8 mouse cellular contexts compared by ENCODE assay signal in the genomic region with DNA sequence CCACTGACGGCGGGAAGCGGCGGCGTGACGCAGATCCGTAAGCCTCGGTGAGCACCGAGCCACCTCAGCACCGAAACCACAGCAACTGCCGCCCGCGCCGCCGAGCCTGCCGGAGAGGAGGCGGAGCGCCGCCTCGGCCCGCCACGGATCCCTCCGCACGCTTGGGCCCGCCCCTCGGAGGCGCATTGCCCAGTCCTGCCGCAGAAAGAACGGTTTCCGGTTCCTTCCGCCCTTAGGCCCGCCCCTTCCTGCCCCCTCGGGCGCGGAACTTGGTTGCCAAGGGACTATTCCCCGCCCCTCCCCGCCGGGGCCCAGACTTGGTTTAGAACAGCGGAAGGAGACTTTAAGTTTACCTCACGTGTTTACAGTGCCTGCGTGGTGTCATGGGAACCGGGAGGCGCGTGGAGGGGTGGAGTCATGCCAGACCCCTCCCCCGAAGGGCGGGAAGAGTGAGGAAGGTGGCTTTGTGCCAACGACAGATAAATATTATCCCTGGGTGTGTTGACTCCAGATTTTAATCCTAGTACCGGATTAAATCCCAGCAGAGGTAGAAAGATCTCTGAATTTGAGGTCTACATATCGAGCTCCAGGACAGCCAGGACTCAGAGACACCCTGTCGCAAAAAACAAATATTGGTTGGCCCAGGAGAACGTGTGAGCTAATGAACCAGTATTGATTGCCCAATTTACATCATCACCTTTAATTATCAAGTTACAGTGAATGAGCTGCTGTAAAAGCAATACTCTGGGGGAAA. TPM values are rescaled to one million over a fixed set of nuclear protein-coding genes. Genes with fewer than 3 reads are reported as not detected.
DNase-seq lines count a peak whose midpoint lies in the region; ATAC-seq and TF ChIP-seq lines count a peak whose summit lies in the region.

A gene (minus strand): TSS at position 184 of the 754 bp plus-strand sequence.

- peak within 1 kb of the TSS; percentile 91 for H3K4me2 ChIP-seq in forebrain, embryonic 12.5 days
- peak within 1 kb of the TSS; percentile 88 for H3K4me2 ChIP-seq in heart, postnatal 0 days (ENCODE audit: low read depth, low read length)
- H3K4me2 ChIP-seq in liver, embryonic 16.5 days (ENCODE audit: low read depth, low read length) = peak within 1 kb of the TSS; percentile 74
- peak within 1 kb of the TSS; percentile 74 for H3K4me2 ChIP-seq in neural tube, embryonic 13.5 days

- peaks cover 20% of the 10 kb centered on the region for H3K36me3 ChIP-seq in E14TG2a.4 (ENCODE audit: insufficient read depth, low read length)
- H3K36me3 ChIP-seq in forebrain, embryonic 12.5 days (replicated peaks) = no peaks in the 10 kb centered on the region
- H3K36me3 ChIP-seq in heart, postnatal 0 days (replicated peaks; ENCODE audit: control insufficient read depth, insufficient read depth, low read length) = no peaks in the 10 kb centered on the region
- no peaks in the 10 kb centered on the region for H3K36me3 ChIP-seq in liver, embryonic 16.5 days (ENCODE audit: control insufficient read depth, insufficient read depth)
- H3K36me3 ChIP-seq in neural tube, embryonic 13.5 days = no peaks in the 10 kb centered on the region
- H3K36me3 ChIP-seq in testis, adult 2 months (ENCODE audit: control insufficient read depth, insufficient read depth, low read length) = no peaks in the 10 kb centered on the region

- peak within 1 kb of the TSS; percentile 98 for H3K4me3 ChIP-seq in E14TG2a.4 (replicated peaks; ENCODE audit: low read length)
- peak within 1 kb of the TSS; percentile 69 for H3K4me3 ChIP-seq in forebrain, embryonic 12.5 days (replicated peaks)
- H3K4me3 ChIP-seq in heart, postnatal 0 days (ENCODE audit: low read depth, low read length) = peak within 1 kb of the TSS; percentile 77
- peak within 1 kb of the TSS; percentile 96 for H3K4me3 ChIP-seq in liver, embryonic 16.5 days (ENCODE audit: low read depth, low read length)
- H3K4me3 ChIP-seq in neural tube, embryonic 13.5 days = peak within 1 kb of the TSS; percentile 92
- H3K4me3 ChIP-seq in testis, adult 2 months (ENCODE audit: control insufficient read depth, low read depth, low read length) = peak within 1 kb of the TSS; percentile 86

- peak; percentile 83 for TF ChIP-seq EP300 in heart, postnatal 0 days (IDR thresholded peaks at IDR 0.05; ENCODE audit: low read depth)

- WGBS in forebrain, embryonic 12.5 days = 1% methylated on average over 48 of the region's 51 CpGs
- WGBS in heart, postnatal 0 days = 1% methylated on average over 51 of the region's 51 CpGs
- WGBS in liver, embryonic 16.5 days (ENCODE audit: insufficient replicate concordance) = under 1% methylated on average over 50 of the region's 51 CpGs
- under 1% methylated on average over 51 of the region's 51 CpGs for WGBS in neural tube, embryonic 13.5 days

- H3K9ac ChIP-seq in forebrain, embryonic 12.5 days = peak within 1 kb of the TSS; percentile 80
- peak within 1 kb of the TSS; percentile 81 for H3K9ac ChIP-seq in heart, postnatal 0 days (replicated peaks; ENCODE audit: low read depth, low read length)
- peak within 1 kb of the TSS; percentile 88 for H3K9ac ChIP-seq in liver, embryonic 16.5 days (ENCODE audit: low read depth, low read length)
- H3K9ac ChIP-seq in neural tube, embryonic 13.5 days = peak within 1 kb of the TSS; percentile 94

- no peaks in the 10 kb centered on the region for H3K27me3 ChIP-seq in E14TG2a.4 (ENCODE audit: insufficient read depth, low read length)
- no peaks in the 10 kb centered on the region for H3K27me3 ChIP-seq in forebrain, embryonic 12.5 days
- H3K27me3 ChIP-seq in heart, postnatal 0 days (ENCODE audit: control insufficient read depth, insufficient read depth, low read length) = no peaks in the 10 kb centered on the region
- no peaks in the 10 kb centered on the region for H3K27me3 ChIP-seq in liver, embryonic 16.5 days (ENCODE audit: control insufficient read depth, insufficient read depth, low read depth, low read length)
- H3K27me3 ChIP-seq in neural tube, embryonic 13.5 days = no peaks in the 10 kb centered on the region
- H3K27me3 ChIP-seq in testis, adult 2 months (ENCODE audit: control insufficient read depth, insufficient read depth, low read length) = no peaks in the 10 kb centered on the region

- peak; percentile 98 for DNase-seq in c-Kit-positive CD71-positive TER-119-positive erythroid progenitor cells, embryonic 14.5 days (ENCODE audit: low spot score)
- peak; percentile 97 for DNase-seq in heart, postnatal 0 days (ENCODE audit: low spot score)
- peak; percentile 99 to 100 for DNase-seq in kidney, postnatal 4 days

- peaks cover 43% of the 10 kb centered on the region for H3K4me1 ChIP-seq in E14TG2a.4 (replicated peaks; ENCODE audit: low read depth, low read length)
- H3K4me1 ChIP-seq in forebrain, embryonic 12.5 days = peaks cover 41% of the 10 kb centered on the region
- peaks cover 31% of the 10 kb centered on the region for H3K4me1 ChIP-seq in heart, postnatal 0 days (ENCODE audit: control insufficient read depth, insufficient read depth)
- peaks cover 22% of the 10 kb centered on the region for H3K4me1 ChIP-seq in liver, embryonic 16.5 days (ENCODE audit: control insufficient read depth, low read depth, low read length)
- H3K4me1 ChIP-seq in neural tube, embryonic 13.5 days (replicated peaks) = peaks cover 41% of the 10 kb centered on the region
- H3K4me1 ChIP-seq in testis, adult 2 months (ENCODE audit: control insufficient read depth, insufficient read depth, low read length) = peaks cover 8% of the 10 kb centered on the region

- H3K27ac ChIP-seq in forebrain, embryonic 12.5 days = peak within 1 kb of the TSS; percentile 87
- peak within 1 kb of the TSS; percentile 89 for H3K27ac ChIP-seq in heart, postnatal 0 days (ENCODE audit: low read depth)
- peak within 1 kb of the TSS; percentile 90 for H3K27ac ChIP-seq in liver, embryonic 16.5 days (ENCODE audit: low read length)
- peak within 1 kb of the TSS; percentile 94 for H3K27ac ChIP-seq in neural tube, embryonic 13.5 days (replicated peaks)
- peak within 1 kb of the TSS; percentile 84 for H3K27ac ChIP-seq in testis, adult 2 months (ENCODE audit: control insufficient read depth, insufficient read depth, low read depth, low read length)

- peak; percentile 96 for ATAC-seq in forebrain, embryonic 12.5 days (ENCODE audit: low FRiP score)
- peak; percentile 91 for ATAC-seq in heart, postnatal 0 days (ENCODE audit: insufficient read depth, low read depth)
- ATAC-seq in liver, embryonic 16.5 days (ENCODE audit: low read depth) = peak; percentile 97
- peak; percentile 96 for ATAC-seq in neural tube, embryonic 13.5 days (ENCODE audit: low read depth)

- peak; percentile 84 for TF ChIP-seq POLR2A in testis, adult 2 months (IDR thresholded peaks at IDR 0.05; ENCODE audit: control insufficient read depth, low read depth, low read length)

- no peak for TF ChIP-seq CTCF in E14TG2a.4 (conservative IDR thresholded peaks at IDR 0.05; ENCODE audit: low read length)
- TF ChIP-seq CTCF in heart, postnatal 0 days (IDR thresholded peaks at IDR 0.05; ENCODE audit: low read depth) = no peak
- no peak for TF ChIP-seq CTCF in testis, adult 2 months (IDR thresholded peaks at IDR 0.05; ENCODE audit: control insufficient read depth, insufficient read depth, insufficient replicate concordance, low read depth, low read length)

- H3K9me3 ChIP-seq in E14TG2a.4 (ENCODE audit: low read length) = no peaks in the 10 kb centered on the region
- H3K9me3 ChIP-seq in forebrain, embryonic 12.5 days = no peaks in the 10 kb centered on the region
- H3K9me3 ChIP-seq in heart, postnatal 0 days (replicated peaks; ENCODE audit: control insufficient read depth, low read length) = no peaks in the 10 kb centered on the region
- H3K9me3 ChIP-seq in liver, embryonic 16.5 days (replicated peaks; ENCODE audit: control insufficient read depth, low read length) = no peaks in the 10 kb centered on the region
- no peaks in the 10 kb centered on the region for H3K9me3 ChIP-seq in neural tube, embryonic 13.5 days

RNA-seq across cellular contexts. Expression of the gene that starts here (rescaled TPM):
- 139 and 140 TPM in 2 replicates for polyA plus RNA-seq in forebrain, embryonic 12.5 days (2016; fragmentation: Nextera tagmentation; extraction: Ambion mirVana)
- total RNA-seq in heart, postnatal 0 days (2014; rRNA removed; ENCODE audit: low replicate concordance) = 93.8 and 97.2 TPM in 2 replicates
- 112 and 115 TPM in 2 replicates for polyA plus RNA-seq in heart, postnatal 0 days (2015; fragmentation: Nextera tagmentation; extraction: Ambion mirVana)
- 27.7 and 27.8 TPM in 2 replicates for polyA plus RNA-seq in liver, embryonic 16.5 days (2015; fragmentation: Nextera tagmentation; extraction: Ambion mirVana)
- 124 and 128 TPM in 2 replicates for polyA plus RNA-seq in neural tube, embryonic 13.5 days (2015; fragmentation: Nextera tagmentation; extraction: Ambion mirVana)
- 103 and 106 TPM in 2 replicates for polyA plus RNA-seq in testis, adult 2 months (2012; rRNA removed)

Comparison
In these comparisons a context has a peak if more than half of its experiments do, and no peak if none do; other contexts are left out.
1. Peak in every context shown above with its lines: DNase-seq, ATAC-seq, H3K4me3 ChIP-seq and H3K27ac ChIP-seq.